Mouse (Mus musculus) liver, postnatal 0 days (tissue): ENCODE data around the gene Nup107.

Experiments used
- CTCF ChIP-seq: sonication (generic); IDR thresholded peaks from 2 replicates; pipeline ENCODE4 v1.5.1; 2016; ENCODE audit warnings: antibody characterized with exemption, low read depth
- EP300 ChIP-seq: IDR thresholded peaks from 2 replicates; pipeline ENCODE4 v1.6.1; 2016; ENCODE audit warnings: antibody characterized with exemption, low read depth, mild to moderate bottlenecking

DNA sequence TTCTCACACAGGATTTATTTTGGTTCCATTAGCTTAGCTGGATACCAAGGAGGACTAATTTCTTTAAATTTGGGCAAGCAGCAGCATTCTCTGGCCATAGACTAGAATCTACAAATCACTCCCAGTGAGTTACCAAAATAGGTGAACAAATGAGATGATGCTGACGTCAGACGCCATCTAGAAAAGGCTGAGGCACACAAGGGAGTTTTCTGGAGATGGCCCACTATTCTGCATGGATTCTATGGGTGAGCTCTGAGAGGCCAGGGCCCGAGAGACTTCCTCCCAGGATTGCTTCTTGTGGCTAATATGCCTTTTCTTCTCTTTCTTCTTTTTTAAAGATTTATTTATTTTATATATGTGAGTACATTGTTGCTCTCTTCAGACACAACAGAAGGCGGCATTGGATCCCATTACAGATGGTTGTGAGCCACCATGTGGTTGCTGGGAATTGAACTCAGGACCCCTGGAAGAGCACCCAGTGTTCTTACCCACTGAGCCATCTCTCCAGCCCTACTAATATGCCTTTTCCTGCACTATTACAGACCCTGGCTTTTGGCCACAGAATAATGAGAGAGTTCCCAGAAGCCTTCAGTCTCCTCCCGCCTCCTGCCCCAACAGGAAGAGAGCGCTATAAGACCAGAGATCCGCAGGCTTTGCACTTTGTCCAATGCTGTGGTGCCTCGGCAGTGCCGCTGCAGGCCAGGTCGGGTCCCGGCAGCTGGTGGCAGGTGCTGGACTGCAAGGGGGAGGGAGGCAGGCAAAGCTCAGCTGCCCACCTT, 27.2 kb downstream of the Nup107 start:
- TF ChIP-seq EP300 (no peak), CTCF (no peak)
